Mouse (Mus musculus) layer of hippocampus, adult 8-10 months (tissue): Measurements from ENCODE around the gene Cluap1. TPM values are rescaled to one million over a fixed set of nuclear protein-coding genes. Genes with fewer than 3 reads are reported as not detected.
"Not testable (repeated sequence)": the region's sequence is repeated elsewhere in the genome, so short reads cannot be mapped to it uniquely, and the experiment has no call there.

Experiments used
- DNase-seq, 2 experiments: peaks; one replicate each; pipeline ENCODE4 v3.0.0; 2022; ENCODE audit warnings: low spot score in 2 of 2
- microRNA-seq, 2 experiments: library from miRNA; unstranded; fragments of <30 nt; microRNA quantifications; one replicate each; pipeline ENCODE4 v1.2.0; 2022
- total RNA-seq, 4 experiments: library from RNA; stranded (reverse); gene quantifications; 2 replicates each; pipeline ENCODE4 v1.2.4; 2022

The Cluap1 gene
- total RNA-seq, 4 experiments from 2014 or later, result 29.9 to 33.1 (median 31.7) TPM

DNA sequence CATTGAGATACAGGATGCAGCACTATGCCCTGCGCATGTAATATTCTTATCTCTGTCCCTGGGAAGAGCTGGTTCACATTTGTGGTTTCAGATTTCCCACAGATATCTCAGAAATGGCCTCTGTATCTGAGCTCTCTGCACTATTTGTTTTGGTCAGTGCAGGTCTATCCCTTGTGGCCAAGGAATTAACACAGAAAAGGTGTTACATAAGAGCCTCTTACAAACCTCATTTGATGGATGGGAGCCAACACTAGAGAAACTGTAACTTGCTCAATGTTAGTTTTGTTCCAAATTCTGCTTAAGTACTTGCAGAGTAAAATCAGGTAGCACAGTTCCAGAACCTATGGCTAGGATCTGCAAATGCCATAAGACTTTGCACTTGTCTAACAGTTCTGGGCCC lies 25.5 kb downstream of the Cluap1 start:
- no peak for DNase-seq

DNA sequence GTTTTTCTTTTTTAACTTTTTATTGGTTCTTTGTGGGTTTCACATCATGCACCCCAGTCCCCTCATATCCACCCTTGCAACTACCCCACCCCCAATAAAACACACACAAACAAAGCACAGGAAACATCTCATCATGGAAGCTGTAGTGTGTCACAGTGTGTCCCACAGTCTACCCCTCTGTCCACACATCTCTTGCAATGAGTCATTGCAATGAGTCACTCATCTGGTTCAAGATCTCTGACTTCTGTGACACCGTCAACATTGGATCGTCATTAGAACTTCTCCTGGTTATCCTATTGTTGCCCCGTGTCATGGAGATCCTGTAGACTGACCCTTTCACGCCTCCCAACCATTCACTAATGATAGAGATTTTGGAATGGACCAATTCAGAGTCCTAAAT lies 26.1 kb downstream of the Cluap1 start:
- DNase-seq, result no peak

DNA sequence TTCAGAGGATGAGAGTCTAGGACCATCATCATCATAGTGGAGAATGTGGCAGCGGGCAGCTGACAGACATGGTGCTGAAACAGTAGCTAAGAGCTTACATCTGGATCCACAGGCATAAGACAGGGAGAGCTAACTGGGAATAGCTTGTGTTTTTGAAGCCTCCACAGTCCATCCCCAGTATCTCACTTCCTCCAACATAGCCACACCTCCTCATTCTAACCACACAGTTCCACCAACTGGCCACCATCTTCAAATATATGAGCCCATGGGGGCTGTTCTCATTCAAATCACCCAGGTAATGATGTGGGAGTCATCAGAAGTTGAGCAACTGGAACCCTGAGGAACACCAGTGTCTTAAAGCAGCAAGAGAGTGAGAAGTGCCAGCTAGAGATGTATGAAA lies 42.5 kb downstream of the Cluap1 start:
- DNase-seq, result no peak

DNA sequence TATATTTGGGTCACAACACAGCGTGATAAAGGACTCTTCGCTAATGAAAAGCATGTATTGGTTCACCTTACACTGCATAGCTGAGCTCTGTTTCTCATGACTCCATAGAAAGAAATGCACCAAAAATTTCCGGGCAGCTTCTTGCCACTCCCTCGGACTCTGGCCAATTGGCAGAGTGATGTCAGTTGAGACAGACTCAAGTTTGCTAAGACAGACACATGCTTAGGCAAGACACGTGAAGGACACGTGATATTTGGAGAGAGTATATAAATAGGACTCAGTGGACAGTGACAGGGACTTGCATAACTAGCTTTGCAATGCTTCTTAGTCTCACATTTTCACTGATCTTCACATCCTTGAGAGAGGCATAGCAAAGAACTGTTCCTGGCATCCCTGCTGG lies 47.8 kb downstream of the Cluap1 start:
- DNase-seq, result no peak

GRCm38 (mm10) chr16:3959261-3959660 lies 50.7 kb downstream of the Cluap1 start:
- DNase-seq, result no peak

GRCm38 (mm10) chr16:3964990-3965389 lies 56.4 kb downstream of the Cluap1 start:
- DNase-seq, result no peak

GRCm38 (mm10) chr16:3965534-3965933 lies 56.9 kb downstream of the Cluap1 start:
- no peak for DNase-seq

GRCm38 (mm10) chr16:3974456-3974855 lies 65.9 kb downstream of the Cluap1 start:
- DNase-seq, result not testable (repeated sequence)

GRCm38 (mm10) chr16:3975658-3976057 lies 67.1 kb downstream of the Cluap1 start:
- no peak for DNase-seq

GRCm38 (mm10) chr16:3976251-3976671 lies 67.7 kb downstream of the Cluap1 start, which contains the start of gene Nlrc3:
Nlrc3 (minus strand) TSS chr16:3976632.
- DNase-seq, result no peak

- DNase-seq, result no peak
These were observed 68.1 kb downstream of the Cluap1 start for GRCm38 (mm10) chr16:3976712-3977111.

- DNase-seq, result no peak
These were observed 73.6 kb downstream of the Cluap1 start for GRCm38 (mm10) chr16:3982173-3982572.

DNA sequence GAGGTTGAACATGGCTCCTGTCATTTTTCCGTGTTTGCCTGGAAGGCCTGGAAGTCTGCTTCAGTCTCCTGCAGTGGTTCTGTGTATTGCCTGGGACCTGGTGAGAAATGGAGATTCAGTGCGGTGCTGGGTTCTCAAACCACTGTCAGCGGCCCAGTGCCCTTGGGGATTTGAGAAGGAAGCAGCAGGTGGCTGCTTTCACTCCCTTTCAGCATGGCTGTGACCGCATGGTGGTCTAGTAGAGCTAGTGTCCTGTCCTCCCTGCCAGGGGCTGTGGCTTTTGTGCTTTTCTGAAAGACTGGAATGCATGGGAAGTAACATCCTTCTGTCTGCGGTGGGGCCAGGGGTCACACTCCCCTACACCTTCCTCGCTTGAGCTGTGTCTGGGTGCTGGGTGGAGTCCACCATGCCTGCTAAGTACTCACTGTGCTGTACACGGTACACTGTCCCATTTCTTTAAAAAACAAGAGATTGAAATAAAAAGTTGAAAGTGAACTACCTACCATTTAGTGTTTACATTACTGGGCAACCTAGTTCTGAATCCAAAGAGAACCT lies 74.6 kb downstream of the Cluap1 start:
- no peak for DNase-seq

DNA sequence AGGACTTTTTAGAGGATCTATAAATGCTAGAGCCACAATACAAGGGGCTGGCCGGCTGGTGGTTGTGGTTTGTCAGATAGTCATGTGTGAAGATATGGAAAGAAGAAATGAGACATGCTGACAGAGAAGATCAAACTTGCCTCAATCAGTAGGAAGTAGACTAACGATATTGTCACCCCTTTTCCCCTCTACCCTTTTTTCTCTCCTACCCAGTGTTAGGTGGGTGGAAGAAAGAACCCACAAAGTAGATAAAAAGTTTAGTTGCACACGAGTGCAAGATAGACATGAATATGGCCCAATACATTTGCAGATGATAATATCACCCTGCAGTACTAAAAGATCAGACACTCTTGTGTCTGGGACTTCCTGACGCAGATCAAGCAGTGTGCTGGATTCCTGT lies 79.8 kb downstream of the Cluap1 start:
- no peak for DNase-seq

Small RNA genes lying within 50 kb of the gene (microRNA-seq; reads per million reads assigned to microRNA genes)
- gene Gm23493, result 0 reads per million in 2 experiments

Other genes with a start within 250 kb of the Cluap1 start
- gene Mefv, start 190.7 kb upstream of the Cluap1 start, total RNA-seq, result not detected
- 10 to 100 TPM; 19.0 to 21.0 (median 20.6) TPM for gene Zfp263, start 164.7 kb upstream of the Cluap1 start, total RNA-seq
- not detected for gene Olfr15, start 77.9 kb upstream of the Cluap1 start, total RNA-seq
- gene Zfp174, start 61.5 kb upstream of the Cluap1 start, total RNA-seq, result 1 to 10 TPM; 4.1 to 5.0 (median 4.3) TPM
- 100 to 1,000 TPM in 3 of 4 experiments, 10 to 100 TPM in 1; 96.9 to 125 (median 103) TPM for gene Naa60, start 36.4 kb upstream of the Cluap1 start, total RNA-seq
- gene Zfp597, start 24.2 kb upstream of the Cluap1 start, total RNA-seq, result 10 to 100 TPM; 21.3 to 29.5 (median 24.6) TPM
- gene Gm20695, start 24.2 kb upstream of the Cluap1 start, total RNA-seq, result under 1 TPM in 1 of 4 experiments, not detected in 3; 0.68 TPM
- 1 to 10 TPM; 5.4 to 9.3 (median 7.2) TPM for gene 1700037C18Rik, start 112 bp upstream of the Cluap1 start, total RNA-seq
- gene Nlrc3, start 67.8 kb downstream of the Cluap1 start, total RNA-seq, result 1 to 10 TPM; 2.5 to 3.4 (median 2.6) TPM
- gene Slx4, start 95.0 kb downstream of the Cluap1 start, total RNA-seq, result 10 to 100 TPM; 39.7 to 54.5 (median 48.5) TPM
- gene Dnase1, start 128.1 kb downstream of the Cluap1 start, total RNA-seq, result not detected
- 10 to 100 TPM; 73.6 to 80.6 (median 76.8) TPM for gene Trap1, start 169.0 kb downstream of the Cluap1 start, total RNA-seq